Mouse (Mus musculus) urinary bladder, postnatal 25 days (tissue): ENCODE results near the gene Iffo2.
"Not testable (repeated sequence)": the region's sequence is repeated elsewhere in the genome, so short reads cannot be mapped to it uniquely, and the experiment has no call there.

Experiments
- DNase-seq: peaks from one replicate; pipeline ENCODE4 v3.0.0; 2022; ENCODE audit warnings: low spot score

Iffo2 gene

GRCm38 (mm10) chr4:139530248-139530647 is at the start of gene Iffo2:
Gene Iffo2, plus strand, starts transcription at chr4:139530548.
- DNase-seq = not testable (repeated sequence)

- no peak for DNase-seq
These were observed 48.9 kb upstream of the Iffo2 start for GRCm38 (mm10) chr4:139481400-139481799.

GRCm38 (mm10) chr4:139483461-139484105 is 46.8 kb upstream of the Iffo2 start:
- DNase-seq = no peak

DNA sequence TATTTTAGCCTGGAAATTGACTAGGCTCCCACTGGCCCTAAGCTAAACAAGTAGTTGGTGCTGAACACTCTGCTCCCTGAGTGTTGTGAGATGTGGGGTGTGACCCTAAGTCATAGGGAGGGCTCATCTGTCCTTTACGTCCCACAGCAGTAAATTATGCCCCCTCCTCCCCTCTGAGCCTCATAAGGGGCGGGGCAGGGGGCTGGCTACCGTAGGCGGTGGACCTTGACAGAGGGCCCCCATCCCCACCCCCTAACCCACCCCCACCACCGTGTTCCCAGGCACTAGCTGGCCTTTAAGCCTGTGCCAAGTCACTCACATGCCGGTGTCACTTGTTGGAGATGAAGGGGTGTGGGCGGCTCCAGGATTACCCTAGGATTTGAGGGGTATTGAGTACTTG is 45.9 kb upstream of the Iffo2 start:
- DNase-seq = no peak

- DNase-seq = no peak
These were observed 43.3 kb upstream of the Iffo2 start for GRCm38 (mm10) chr4:139487085-139487484.

DNA sequence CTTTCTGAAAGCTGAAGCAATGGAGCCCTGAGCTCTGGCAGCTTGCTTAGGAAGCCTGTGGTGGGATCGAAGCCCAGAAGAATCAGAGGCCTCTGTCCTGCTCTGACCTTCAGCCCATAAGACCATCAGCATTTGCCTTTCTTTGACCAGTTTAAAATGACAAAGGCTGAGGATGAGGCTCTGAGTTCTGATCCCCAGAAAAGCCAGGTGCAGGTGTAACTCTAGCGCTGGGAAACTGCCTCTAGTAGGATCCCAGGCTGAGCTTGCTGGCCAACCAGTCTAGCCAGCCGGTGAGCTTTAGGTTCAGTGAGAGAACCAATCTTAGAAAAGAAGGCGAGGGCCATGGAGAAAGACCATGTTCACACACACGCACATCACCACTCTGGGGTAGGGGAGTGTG is 42.0 kb upstream of the Iffo2 start:
- DNase-seq = no peak

GRCm38 (mm10) chr4:139489946-139490345 is 40.4 kb upstream of the Iffo2 start:
- no peak for DNase-seq

- DNase-seq = no peak
These were observed 39.8 kb upstream of the Iffo2 start for GRCm38 (mm10) chr4:139490413-139491055.

- DNase-seq = no peak
These were observed 38.7 kb upstream of the Iffo2 start for GRCm38 (mm10) chr4:139491541-139492170.

GRCm38 (mm10) chr4:139492258-139492833 is 38.0 kb upstream of the Iffo2 start:
- DNase-seq = no peak

GRCm38 (mm10) chr4:139493227-139494025 is 36.9 kb upstream of the Iffo2 start:
- DNase-seq = no peak

DNA sequence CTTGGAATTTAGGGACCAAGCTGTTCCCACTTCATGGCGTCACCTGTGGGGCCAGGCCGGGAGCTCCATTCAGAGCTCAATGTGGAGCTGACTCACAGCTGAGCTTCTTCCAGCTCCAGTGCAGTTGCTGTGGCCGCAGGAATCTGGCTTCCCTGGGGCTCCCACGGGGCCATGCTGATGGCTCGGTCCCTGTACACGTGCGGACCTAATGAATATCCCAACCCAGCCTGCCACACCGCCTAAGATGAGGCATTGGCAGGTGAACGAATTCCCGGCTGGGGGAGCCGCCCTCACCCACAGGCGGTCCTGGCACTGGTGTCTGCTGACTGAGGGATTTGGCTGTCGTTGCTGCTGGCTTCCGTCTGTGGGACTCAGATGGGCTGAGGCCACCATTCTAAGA is 29.5 kb upstream of the Iffo2 start:
- DNase-seq = no peak

GRCm38 (mm10) chr4:139501702-139502101 is 28.6 kb upstream of the Iffo2 start:
- no peak for DNase-seq

DNA sequence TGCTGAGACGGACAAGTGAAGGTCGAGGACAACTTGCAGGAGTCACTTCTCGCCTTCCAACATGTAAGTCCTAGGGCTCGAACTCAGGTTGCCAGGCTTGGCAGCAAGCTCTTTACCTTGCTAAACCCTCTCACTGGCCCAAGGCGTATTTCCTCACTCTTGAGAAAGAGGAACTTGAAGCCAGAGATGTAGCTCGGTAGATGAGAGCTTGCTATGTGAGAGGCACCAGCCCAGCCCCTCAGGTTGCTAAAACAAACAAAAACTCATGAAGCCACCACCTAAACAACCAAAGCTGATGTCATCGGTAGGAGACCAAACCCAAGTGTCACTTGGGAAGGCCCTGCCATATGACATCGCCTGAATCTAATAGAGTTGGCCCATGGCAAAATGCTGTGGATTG is 26.4 kb upstream of the Iffo2 start:
- DNase-seq = no peak

- DNase-seq = no peak
These were observed 24.6 kb upstream of the Iffo2 start for GRCm38 (mm10) chr4:139505716-139506115.

- DNase-seq = no peak
These were observed 23.6 kb upstream of the Iffo2 start for GRCm38 (mm10) chr4:139506727-139507126.

DNA sequence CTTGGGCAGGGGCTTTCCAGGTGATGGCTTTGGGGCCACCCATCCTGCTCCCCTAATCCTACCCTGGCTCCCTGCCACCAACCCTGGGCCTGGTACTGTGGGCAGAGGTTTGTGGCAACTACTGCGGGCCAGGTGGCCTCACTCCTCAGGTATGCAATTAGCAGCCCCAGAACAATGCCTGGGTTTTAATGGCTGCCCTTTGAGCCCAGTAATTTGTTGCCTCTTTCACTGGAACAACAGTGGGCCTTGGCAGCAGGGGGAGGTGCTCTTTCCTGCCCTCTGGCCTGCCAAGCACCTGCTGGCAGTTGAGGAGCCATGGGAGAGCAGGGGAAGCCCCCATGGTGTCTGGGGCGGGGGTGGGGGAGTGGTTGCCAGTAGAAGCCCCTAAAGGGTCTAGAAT is 21.3 kb upstream of the Iffo2 start:
- DNase-seq = no peak

- no peak for DNase-seq
These were observed 18.8 kb upstream of the Iffo2 start for GRCm38 (mm10) chr4:139511557-139511956.

GRCm38 (mm10) chr4:139512985-139513384 is 17.4 kb upstream of the Iffo2 start:
- no peak for DNase-seq

- no peak for DNase-seq
These were observed 11.1 kb upstream of the Iffo2 start for GRCm38 (mm10) chr4:139519221-139519620.

GRCm38 (mm10) chr4:139521926-139522325 is 8.4 kb upstream of the Iffo2 start:
- peak; percentile 48 for DNase-seq

- no peak for DNase-seq
These were observed 3.9 kb upstream of the Iffo2 start for GRCm38 (mm10) chr4:139526475-139526874.
